Mouse (Mus musculus) left cerebral cortex, adult 2 months (tissue): ENCODE data around the gene Krt23. TPM values are rescaled to one million over a fixed set of nuclear protein-coding genes. Genes with fewer than 3 reads are reported as not detected.

ENCODE experiments used
- DNase-seq, 2 experiments: peaks; one replicate each; pipeline ENCODE4 v3.0.0; 2021 to 2022; ENCODE audit warnings: low spot score in 2 of 2, mixed read lengths in 1 of 2; ENCODE audit errors: extremely low spot score in 1 of 2
- H3K27ac ChIP-seq: fragments of 200-600 bp; 2 replicates; pipeline ENCODE4 v1.8.1; 2022
- H3K4me3 ChIP-seq: fragments of 200-600 bp; 2 replicates; pipeline ENCODE4 v1.8.1; 2022
- CTCF ChIP-seq: fragments of 200-600 bp; IDR thresholded peaks from 2 replicates; pipeline ENCODE4 v1.8.1; 2022; ENCODE audit warnings: antibody characterized with exemption, mild to moderate bottlenecking, moderate library complexity
- intact Hi-C: fragments of 180-260 bp; cut with DNase I; formaldehyde crosslinking; loops from one replicate; pipeline ENCODE4 v1.15.1; 2025
- total RNA-seq, 2 experiments: library from RNA; stranded (reverse); gene quantifications; 2 replicates each; pipeline ENCODE4 v1.2.3; 2021

The Krt23 gene
- total RNA-seq, 2 experiments from 2014 or later = not detected

DNA sequence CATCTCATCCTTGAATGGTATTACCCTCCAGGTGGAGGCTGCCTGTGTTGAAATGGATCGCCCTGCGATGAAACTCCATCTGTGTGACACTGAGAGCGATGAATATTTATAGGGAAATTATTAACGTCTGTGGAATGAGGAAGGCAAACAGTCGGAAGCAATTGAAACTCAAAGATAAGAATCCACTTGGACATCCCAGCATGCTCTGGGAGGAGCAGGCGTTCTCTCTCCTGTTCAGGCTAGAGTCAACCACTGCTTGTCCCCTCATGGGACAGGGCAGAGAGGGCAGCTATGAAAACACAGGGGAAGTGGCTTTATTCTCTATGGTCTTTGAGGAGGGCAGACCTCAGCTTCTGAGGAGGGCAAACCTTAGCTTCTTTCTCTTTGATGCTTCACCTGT, 19.5 kb downstream of the Krt23 start:
- no peak for DNase-seq
- TF ChIP-seq CTCF = no peak
- intact Hi-C loops = no loop called here
- Histone ChIP-seq H3K27ac (no peak overlapping the region), H3K4me3 (no peak overlapping the region)

GRCm38 (mm10) chr11:99472405-99472804, 20.5 kb downstream of the Krt23 start:
- no peak overlapping the region for H3K4me3 ChIP-seq
- TF ChIP-seq CTCF = no peak
- H3K27ac ChIP-seq = no peak overlapping the region
- DNase-seq = no peak
- intact Hi-C loops = no loop called here

GRCm38 (mm10) chr11:99471946-99472345, 21.0 kb downstream of the Krt23 start:
- no peak for TF ChIP-seq CTCF
- intact Hi-C loops = no loop called here
- DNase-seq = no peak
- no peak overlapping the region for H3K27ac ChIP-seq
- H3K4me3 ChIP-seq = no peak overlapping the region

- intact Hi-C loops = loop anchor here (5.0 kb wide), 2 partner anchors 163 to 178 kb away; no protein-coding TSS in a partner anchor
- no peak for DNase-seq
- no peak overlapping the region for H3K4me3 ChIP-seq
- no peak overlapping the region for H3K27ac ChIP-seq
- TF ChIP-seq CTCF = no peak
These were observed 23.7 kb downstream of the Krt23 start for GRCm38 (mm10) chr11:99469228-99469627.

GRCm38 (mm10) chr11:99468566-99468965, 24.4 kb downstream of the Krt23 start:
- intact Hi-C loops = loop anchor here (5.0 kb wide), 2 partner anchors 164 to 179 kb away; no protein-coding TSS in a partner anchor
- Histone ChIP-seq H3K27ac (no peak overlapping the region), H3K4me3 (no peak overlapping the region)
- DNase-seq = no peak
- no peak for TF ChIP-seq CTCF

DNA sequence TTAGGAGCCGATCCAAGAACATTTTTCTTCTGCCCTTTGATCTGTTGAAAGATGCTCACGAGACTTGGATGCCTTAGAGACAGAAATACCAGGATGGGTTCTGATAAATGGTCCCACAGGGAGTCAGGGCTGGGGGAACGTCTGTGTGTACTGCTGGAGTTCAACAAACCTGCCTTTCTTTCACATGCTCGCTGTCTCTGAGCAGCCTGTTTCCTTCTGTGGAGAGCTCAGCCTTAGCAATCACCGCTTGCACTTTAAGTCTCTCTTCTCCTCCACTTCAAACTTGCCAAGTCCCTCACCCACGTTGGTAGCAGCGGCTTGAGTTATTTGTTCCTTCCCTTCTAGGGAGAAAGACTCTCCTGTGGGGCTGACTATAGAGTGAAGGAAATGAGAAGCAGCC, 26.6 kb downstream of the Krt23 start:
- DNase-seq = peak; percentile 14 to 36
- intact Hi-C loops = loop anchor here (1.0 to 5.0 kb wide), 4 partner anchors 107 to 539 kb away; no protein-coding TSS in a partner anchor
- no peak for TF ChIP-seq CTCF
- Histone ChIP-seq H3K27ac (peak overlapping the region; percentile 59), H3K4me3 (no peak overlapping the region)

DNA sequence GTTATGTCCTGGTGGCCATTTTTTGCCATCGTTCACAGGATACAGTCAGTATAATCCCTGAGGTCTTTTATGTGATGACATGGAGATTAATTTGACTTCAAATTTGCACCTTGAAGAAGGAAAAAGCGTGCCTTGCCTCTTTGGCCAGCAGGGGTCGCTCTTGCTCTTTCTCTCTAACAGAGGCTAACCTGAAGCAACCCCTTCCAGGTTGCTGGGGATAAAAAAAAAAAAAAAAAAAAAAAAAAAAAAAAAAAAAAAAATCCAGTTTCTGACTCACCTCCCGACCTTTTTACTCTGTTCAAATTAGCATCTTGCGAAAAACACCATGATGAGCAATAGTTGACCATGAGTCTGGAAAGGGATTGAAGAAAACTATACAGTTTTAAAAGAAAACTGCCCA, 28.1 kb downstream of the Krt23 start:
- intact Hi-C loops = loop anchor here (1.0 to 5.0 kb wide), 5 partner anchors 153 to 832 kb away; no protein-coding TSS in a partner anchor

DNA sequence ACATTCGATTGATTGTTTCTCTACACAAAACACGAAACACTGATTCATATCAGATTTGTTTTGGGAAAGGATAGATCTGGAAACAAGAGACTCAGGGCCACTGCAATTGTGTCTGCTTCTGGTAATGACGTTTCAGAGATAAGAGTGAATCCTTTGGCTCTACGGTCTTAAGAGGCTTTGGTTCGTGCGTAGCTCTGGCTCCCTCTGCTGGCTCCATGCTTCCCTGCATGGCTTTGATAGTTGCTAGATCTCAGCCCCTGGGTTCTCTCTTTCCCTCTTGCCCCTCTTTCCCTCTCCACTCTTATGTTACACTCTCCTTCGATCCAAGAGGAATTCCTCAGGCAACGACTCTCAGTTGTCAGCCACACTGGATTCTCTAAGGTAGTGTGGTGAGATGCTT, 29.8 kb downstream of the Krt23 start:
- Histone ChIP-seq H3K4me3 (no peak overlapping the region), H3K27ac (no peak overlapping the region)
- TF ChIP-seq CTCF = peak; percentile 87
- DNase-seq = peak; percentile 66 to 75
- intact Hi-C loops = loop anchor here (1.0 to 5.0 kb wide), 4 partner anchors 50 to 706 kb away; no protein-coding TSS in a partner anchor

More for the DNA sequence above, 28.1 kb downstream of the Krt23 start:
- DNase-seq = peak; percentile 82
- Histone ChIP-seq H3K4me3 (no peak overlapping the region), H3K27ac (no peak overlapping the region)
- TF ChIP-seq CTCF = peak; percentile 79

DNA sequence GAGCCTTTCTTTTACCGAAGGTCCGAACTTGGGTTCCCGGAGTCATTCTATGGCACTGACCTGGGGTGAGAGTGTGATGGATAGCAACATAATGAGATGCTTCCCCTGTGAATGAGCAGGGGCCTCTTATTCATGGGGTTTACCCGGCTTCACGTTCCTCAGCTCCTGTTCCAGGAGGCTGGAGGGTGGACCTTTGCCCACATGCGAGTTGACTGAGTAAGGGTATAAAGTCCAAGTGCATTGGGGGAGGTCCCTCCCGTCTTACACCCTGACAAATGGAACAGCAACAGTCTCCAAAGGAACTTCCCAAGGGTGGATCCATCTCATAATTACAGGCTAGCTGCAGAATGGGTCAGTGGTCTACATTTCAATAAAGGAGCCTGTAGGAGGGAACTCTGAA, 31.2 kb downstream of the Krt23 start:
- H3K4me3 ChIP-seq = no peak overlapping the region
- no peak overlapping the region for H3K27ac ChIP-seq
- TF ChIP-seq CTCF = no peak
- no peak for DNase-seq
- intact Hi-C loops = loop anchor here (5.0 kb wide), 1 partner anchor 149 kb away; no protein-coding TSS in a partner anchor

- DNase-seq = no peak
- H3K4me3 ChIP-seq = no peak overlapping the region
- no peak overlapping the region for H3K27ac ChIP-seq
- TF ChIP-seq CTCF = no peak
- intact Hi-C loops = no loop called here
These were observed 34.0 kb downstream of the Krt23 start for GRCm38 (mm10) chr11:99458887-99459286.

DNA sequence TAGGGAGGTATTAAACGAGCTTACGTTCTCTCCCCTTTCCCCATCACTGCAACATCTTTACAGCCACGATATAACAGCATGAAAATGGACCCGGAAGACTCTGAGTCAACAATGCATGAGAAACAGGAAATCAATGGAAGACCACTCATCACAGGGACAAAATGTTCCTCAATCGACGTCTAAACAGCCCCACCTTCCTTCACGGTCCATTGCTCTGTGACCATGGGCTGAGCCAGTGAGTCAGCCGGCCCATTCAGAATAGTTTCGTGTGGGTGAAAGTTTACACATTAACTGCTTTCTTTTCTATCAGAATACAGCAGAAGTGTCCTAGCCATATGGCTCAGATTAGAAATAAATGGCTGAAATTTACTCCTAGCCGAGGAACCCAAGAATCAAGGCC, 38.2 kb downstream of the Krt23 start:
- no peak for TF ChIP-seq CTCF
- H3K4me3 ChIP-seq = no peak overlapping the region
- H3K27ac ChIP-seq = no peak overlapping the region
- intact Hi-C loops = no loop called here
- no peak for DNase-seq

DNA sequence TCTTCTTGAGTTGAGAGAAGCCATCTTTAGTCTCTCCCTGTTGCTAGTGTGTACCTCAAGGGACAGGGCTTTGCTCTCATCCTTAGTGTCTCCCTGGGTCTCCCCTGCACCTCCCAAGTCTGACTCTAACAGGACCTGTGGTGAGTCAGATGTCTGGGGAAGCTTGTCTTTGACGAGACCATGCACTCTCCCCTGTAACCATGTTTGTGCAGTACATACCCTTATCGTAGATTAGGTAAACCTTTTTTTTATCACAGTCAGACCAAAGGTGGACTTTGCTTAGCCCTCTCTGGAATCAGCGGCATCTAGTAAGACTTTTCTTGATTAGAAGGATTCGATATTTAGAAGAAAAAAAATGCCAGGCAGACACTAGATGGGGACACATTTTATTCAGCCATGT, 38.9 kb downstream of the Krt23 start:
- intact Hi-C loops = no loop called here
- no peak for DNase-seq
- Histone ChIP-seq H3K27ac (no peak overlapping the region), H3K4me3 (no peak overlapping the region)
- TF ChIP-seq CTCF = no peak

GRCm38 (mm10) chr11:99448769-99449168, 44.2 kb downstream of the Krt23 start:
- Histone ChIP-seq H3K27ac (no peak overlapping the region), H3K4me3 (no peak overlapping the region)
- no peak for TF ChIP-seq CTCF
- intact Hi-C loops = no loop called here
- no peak for DNase-seq
